Mouse (Mus musculus) urinary bladder, adult 18-20 months (tissue): Measurements from ENCODE around the gene Itih1.

Experiments
- DNase-seq, 2 experiments: peaks; one replicate each; pipeline ENCODE4 v3.0.0; 2022; ENCODE audit warnings: low spot score in 2 of 2, mixed read lengths in 2 of 2

The Itih1 gene

DNA sequence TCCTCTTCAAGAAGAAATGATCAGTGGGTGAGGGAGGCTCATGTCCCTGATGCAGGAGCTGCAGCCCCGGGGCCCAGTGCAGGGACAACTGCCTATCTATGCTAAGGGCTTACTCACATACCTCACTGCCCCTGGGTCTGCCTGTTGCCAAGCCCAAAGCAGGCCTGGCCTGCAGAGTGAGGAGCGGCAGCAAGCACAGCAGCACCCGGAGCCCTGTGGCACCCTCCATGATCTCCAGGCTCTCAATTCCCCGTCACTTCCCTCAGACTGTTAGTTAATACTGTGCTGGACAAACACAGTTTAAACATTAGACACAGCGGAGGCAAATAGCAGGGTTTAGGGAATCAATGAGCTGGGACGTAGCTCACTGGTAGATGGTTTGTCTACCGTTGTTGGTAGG, at the start of gene Itih1:
TSS of gene Itih1 (minus strand) at position 252 of the 400 bp plus-strand sequence.
- no peak for DNase-seq

DNA sequence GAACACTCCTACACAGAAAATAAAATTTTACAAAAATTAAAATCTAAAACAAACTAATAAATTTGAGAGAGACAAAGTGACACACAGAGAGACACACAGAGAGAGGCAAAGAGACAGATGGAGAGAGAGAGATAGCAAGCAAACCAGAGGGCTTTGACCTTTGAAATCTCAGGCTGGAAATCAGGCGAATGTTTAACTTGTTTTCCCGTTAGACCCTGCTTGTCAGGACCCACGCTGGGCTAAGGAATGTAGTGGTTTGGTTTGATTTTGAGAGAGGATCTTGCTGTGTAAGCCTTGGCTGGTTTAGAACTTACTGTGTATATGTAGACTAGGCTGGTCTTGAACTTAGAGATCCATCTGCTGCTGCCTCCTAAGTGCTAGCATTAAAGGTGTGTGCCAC, 33.1 kb upstream of the Itih1 start:
- DNase-seq, result no peak

DNA sequence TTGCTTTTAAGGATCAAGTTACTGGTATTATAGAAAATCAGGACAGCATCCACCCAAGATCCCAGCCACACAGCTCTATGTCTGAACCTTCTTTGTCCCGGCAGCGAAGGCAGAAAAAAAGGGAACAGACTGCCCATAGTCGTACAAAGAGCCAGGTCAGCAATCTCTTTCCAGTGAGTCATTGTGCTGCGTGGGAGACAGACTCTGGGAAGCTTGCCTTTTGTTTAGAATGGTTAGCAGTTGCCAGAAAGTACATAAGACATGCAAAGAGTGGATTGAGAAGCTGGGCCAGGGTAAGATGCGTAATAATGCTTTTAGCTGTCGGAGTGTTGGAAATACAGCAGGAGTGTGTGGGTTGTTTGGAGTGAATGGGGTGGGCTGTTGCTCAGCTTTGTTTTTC, 31.1 kb upstream of the Itih1 start:
- peak in 1 of 2 experiments; percentile 43 for DNase-seq

DNA sequence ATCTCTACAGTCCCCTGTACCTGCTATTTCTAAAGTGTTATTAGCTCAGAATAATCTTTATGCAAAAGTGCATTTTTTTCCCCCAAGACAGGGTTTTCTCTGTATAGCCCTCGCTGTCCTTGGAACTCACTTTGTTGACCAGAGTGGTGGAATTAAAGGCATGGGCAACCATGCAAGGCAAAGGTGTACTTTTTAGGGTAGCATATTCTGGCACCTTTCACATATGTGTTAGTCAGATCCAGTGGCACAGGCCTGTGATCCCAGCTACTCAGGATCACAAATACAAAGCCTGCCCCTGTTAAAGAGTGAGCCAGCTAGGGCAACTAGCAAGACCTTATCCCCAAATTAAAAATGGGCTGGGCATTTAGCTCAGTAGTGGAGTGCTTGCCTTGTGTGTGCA, 17.3 kb upstream of the Itih1 start:
- DNase-seq, result no peak

DNA sequence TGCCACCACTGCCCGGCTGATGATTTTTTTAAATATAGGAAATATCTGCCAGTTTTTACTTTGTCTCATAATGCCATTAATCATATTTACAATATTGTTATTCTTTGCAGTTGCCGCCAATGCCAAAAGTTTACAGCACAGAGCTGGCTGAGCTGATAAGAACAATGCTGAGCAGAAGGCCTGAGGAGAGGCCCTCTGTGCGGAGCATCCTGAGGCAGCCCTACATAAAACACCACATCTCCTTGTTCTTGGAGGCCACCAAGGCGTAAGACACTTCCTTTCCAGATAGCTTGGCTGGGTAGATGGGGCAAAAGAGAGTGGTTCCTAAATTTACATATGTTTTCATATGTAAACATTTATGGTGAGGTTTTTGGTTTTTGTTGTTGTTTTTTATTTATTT, 15.9 kb upstream of the Itih1 start:
- DNase-seq, result no peak

DNA sequence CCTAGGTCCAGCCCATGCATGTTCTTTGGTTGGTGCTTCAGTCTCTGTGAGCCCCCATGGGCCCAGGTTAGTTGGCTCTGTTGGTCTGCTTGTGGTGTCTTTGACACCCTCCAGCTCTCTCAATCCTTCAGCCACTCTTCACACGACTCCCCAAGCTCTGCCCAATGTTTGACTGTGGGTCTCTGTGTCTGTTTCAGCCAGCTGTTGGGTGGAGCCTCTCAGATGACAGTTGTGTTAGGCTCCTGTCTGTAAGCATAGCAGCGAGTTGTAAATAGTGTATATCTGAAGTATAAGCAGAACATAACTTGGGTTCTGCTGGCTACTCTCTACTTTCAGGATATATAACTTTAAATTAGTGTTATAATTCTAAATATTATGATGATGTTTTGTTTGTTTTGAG, 15.4 kb upstream of the Itih1 start:
- DNase-seq, result no peak

DNA sequence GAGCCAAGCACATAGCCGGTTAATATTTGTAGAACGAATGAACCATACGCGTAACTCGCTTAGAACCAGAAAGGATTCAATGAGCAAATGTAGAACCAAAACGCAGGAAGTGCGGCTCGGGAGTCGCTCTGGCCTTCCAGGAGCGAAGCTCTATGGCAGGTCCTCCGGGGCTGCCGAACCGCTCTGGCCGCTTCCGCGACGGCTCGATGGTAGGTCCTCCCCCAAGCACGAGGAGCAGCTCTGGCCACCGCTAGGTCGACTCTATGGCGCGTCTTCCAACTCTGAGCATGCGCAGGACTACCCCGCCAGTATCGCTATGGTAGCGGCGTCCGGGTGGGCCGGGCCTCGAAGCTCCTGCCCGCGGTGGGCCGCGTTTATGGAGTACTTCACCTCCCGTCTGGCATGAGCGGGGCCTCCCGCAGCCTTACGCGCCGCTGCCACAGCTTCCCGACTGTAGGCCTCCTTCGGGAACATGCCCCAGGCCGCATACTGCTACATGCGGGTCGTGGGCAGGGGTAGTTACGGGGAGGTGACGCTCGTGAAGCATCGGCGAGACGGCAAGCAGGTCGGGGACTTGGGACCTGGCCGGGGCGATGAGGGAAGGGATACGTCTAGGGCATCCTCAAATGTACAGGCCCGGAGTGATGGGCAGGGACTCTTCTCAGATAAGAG, 8.2 kb upstream of the Itih1 start, which contains the start of gene Nek4:
TSS of gene Nek4 (plus strand) at position 224 of the 672 bp plus-strand sequence.
- DNase-seq, result peak; percentile 89 to 94

DNA sequence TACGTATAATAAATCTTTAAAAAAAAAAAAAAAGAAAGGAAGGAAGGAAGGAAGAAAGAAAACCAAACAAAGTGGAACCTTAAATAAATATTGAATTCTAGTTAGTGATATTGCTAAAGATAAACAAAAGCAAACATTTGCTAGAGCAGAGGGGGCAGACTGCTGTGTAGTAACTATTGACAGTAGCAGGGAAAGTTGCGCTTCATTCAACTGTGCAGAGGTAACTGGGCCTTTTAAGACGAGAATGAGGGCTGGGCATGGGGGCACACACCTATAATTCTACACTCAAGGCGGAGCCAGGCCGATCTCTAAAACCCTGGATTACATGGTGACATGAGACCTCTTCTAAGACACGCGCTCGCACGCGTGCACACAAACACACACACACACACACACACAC, 6.9 kb upstream of the Itih1 start:
- DNase-seq, result no peak

DNA sequence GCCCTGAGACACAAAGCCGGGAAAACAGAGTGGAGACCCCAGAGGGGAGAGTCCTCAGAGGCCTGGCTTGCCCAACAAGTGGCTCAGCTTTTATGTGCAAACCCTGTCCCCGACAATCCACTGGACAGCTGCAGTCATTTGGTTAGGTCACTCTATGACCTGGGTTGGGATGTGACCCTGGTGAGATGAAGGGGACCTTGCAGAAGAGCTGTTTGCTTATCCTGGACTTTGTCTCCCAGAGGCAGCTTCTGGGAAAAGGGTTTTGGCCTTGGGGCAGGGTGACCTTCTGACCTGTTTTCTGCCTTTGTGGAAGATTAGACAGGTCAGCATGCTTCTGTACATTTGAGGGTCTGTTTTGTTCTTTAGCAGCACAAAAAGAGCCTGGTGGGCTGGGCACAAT, 1.7 kb upstream of the Itih1 start:
- no peak for DNase-seq

DNA sequence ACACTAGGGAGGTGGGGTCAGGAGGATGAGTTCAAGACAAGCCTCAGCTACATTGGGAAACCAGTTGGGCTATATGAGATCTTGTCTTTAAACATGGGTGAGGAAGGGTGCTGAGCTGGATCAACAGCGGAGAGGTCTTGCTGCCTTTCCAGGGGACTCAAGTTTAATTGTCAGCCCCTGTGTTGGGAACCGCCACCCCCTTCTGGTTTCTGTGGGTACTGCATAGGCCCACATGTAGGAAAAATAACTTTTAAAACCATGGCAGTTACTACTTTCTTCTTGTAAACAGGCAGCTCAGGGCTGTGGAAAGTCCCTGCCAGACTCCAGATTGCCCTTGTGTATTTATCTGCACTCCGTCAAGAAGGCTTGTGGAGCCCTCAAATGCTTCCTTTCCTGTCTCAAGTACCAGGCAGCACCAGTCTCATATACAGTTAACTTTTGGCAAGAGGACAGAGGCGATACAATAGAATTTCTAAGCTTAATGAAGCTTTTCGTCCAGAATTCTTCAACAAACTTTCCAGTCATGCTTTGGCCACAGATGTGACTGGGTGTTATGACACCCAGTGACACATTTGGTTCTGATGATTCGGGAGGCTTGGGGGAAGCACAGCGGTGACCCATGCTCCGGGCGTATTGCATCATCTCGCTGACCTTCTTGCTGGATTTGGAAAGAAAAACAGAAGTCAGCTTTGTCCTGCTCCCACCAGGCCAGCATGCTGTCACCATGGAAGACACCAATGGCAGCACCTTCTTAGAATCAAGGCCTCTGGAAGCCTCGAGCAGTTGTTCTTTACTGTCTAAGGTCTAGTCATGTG, 978 bp upstream of the Itih1 start:
- DNase-seq, result peak; percentile 35 to 36

DNA sequence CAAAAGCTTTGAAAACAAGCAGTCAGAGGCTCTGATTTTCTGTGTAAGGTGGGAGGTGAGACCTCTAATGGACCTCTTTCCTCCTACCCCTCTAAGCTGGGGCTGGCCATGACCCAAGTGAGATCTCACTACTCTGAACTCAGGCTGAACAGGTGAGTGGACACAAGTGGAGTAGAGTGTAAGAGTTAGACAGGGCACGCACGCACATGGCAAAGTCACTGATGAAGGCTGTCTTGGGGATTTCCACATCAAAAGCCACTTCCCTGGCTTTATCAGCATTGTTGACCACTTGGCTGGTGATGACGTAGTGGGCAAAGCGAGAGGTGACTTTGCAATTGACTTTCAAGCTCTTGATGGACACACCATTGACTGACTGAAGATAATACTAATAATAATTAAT, 835 bp downstream of the Itih1 start:
- no peak for DNase-seq

DNA sequence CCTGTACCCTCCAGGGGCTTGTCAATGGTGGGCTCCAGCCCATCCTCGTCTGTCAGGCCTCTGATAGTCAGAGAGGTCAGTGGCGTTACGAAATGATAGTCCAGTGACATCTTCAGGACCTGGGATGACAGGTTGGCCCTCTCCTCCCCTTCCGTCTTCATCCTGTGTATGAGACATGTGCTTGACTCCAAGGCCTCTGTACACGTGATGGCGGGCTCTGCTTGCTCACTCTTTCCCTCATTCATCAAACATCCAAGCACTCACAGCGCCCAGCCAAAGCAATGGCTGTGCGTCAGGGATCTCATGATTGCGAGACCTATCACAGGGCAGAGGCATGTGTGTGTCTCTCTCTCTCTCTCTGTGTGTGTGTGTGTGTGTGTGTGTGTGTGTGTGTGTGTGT, 9.7 kb downstream of the Itih1 start:
- no peak for DNase-seq

DNA sequence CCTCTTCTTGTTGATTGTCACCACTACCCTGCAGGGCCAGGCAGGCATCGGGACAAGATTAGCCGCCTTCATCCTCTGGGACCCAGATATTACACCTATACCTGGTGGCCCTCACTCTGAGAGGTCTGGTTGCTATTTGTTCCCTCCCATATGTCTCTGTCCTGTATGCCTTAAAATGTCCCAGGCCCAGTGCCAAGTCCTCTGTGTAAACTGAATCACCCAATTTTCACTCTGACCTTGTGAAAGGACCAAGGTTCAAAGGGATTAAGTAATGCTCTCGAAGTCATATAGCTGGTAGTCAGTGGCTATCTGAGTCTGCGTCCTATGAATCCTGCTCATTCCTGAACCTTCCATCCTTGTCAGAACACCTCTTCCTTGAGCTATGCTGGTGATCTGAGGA, 12.7 kb downstream of the Itih1 start:
- DNase-seq, result no peak

DNA sequence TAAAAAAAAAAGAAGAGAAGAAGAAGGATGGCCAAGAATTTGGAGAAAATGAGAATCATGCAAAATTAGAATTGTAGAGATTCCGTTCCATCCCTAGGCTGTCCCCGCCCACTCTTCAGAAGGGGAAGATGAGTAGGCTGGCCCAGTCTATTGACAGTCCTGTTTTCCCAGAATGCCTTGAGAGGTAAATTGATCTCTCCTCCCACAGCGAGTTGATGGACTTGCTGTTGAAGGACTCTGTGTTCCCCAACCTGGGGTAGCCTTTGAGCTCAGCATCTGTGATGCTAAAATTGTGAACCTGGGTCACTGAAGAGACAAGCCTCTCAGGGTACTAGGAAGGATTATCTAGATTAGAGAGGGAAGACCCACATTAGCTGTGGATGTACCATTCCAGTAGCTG, 17.6 kb downstream of the Itih1 start:
- no peak for DNase-seq

DNA sequence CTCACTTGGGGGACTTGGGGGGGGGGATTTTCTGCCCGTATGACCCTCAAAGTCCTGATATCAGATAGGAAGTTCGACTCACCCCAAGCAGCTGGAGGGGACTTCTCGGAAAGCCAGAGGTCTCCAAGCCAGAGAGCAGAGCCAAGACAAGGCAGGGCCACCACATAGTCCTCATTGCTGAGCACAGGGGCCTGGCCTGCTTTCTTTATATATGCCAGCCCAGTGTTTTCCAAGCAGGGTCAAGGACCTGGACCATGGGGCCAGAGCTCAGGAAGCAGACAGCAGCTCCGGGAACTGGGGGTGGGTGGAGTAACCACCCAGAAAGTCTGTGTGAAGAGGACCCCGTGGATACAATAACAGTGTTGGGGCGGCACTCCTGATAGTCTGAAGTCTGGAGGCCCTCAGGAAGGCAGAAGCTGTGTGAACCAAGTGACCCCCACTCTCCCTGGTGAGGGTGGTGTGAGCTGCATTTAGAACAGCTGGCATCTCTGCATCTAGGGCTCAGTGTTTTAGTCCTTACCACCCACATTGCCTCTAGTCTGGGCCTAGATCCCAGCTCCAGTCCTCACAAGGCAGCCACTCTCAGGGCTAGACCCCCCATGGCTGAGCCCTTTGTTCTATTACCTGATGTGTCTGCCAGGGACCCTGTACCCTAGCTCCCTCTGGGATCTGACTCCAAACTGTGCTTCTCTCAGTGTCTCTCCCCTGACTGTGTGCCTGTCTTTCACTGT, 19.5 kb downstream of the Itih1 start, which contains the start of gene Itih3:
TSS of gene Itih3 (minus strand) at position 386 of the 731 bp plus-strand sequence.
- DNase-seq, result no peak

DNA sequence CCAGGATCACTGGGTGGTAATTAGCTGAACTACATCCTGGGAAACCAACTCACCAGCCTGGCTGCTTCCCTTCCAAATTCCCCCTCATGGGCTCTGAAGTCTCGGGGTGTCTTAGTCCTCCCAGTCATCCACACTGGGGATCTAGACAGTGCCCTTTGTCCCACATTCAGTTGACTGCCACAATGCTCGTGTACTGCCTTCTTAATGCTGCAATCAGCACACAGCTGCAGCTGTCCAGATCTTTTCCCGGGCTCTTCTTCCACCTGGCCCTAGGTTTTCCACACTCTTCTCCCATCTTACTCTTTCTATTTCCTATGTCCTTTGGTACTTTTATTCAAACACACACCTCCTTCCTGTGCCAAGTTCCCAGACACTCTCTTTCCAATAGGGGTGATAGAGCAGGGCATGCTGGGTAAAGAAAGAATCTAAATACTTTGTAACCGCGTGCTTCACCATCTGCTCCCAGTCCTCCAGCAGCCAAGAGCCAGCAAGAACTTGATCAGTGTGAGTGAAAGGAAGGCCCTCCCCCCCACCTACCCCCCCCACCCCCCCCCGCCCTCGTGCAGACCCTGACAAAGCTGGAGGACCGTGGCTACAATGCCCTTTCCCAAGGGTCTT, 20.9 kb downstream of the Itih1 start:
- no peak for DNase-seq

DNA sequence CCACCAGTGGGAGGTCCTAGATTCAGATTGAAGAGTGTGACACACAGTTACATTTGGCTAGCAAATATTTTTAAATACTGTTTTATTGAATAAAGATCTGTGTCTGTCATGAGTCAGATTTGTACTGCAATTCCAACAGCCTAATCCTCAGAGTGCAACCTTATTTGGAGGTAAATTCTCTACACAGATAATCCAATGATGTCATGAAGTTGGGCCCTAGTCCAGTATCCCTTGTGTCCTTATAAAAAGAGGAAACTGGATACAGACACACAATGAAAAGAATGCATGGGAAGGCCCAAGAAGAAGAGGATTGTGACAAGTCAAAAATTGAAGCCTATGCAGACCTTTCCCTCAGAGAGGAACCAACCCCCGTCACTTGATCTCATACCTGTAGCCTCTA, 26.6 kb downstream of the Itih1 start:
- DNase-seq, result no peak

DNA sequence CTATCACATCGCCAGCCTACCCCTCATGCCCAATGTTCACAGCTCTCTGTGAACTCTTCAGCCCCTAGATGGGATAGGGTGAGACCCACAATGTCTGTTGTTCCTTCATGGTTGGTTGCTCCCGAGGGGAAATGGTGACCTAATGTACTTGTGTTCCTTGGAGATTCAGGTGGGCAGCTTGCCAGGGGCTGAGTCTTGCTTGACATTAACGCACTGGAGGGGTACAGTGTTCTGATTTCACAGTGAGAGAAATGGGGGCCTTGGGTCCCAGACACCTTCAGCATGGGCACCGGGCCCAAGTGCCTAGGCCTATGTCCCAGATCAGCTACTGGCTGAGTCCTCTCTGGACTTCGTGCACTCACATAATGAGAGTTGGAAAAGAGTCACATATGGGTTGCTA, 29.7 kb downstream of the Itih1 start:
- no peak for DNase-seq

DNA sequence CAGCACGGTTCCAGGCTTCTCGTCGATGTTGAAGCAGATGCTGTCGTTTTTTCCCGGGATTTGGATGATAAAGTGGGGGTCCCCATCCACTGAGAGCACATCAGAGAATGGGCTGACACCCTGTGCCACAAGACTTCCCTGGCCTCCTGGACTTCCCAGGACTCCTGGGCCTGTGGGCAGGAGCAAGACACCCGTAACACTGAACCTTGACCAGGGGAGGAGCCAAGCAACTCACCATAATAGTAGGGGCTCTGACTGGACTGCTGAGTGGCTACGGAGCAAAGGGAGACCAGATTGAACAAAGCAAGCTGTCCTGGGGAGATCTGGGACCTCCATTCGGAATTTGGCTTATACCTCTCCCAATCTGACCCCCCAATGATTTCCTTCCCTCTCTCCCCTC, 30.4 kb downstream of the Itih1 start:
- no peak for DNase-seq

DNA sequence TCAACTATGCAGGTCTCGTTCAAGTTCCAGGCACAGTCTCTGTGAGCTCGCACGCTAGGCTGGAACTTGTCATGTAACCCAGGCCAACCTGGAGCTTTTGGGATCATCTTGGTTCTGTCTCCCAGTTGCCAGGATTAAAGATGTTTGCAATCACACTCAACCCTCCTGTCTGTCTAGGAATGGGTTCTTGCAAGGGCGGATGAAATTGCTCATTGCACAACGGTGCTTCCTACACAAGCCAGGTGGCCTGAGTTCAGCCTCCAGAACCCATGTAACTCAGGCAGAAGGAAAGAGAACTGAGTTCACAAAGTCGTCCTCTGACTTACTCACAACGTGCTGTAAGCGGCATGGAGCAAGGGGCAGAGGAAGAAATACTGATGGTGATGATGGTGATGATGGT, 31.9 kb downstream of the Itih1 start:
- no peak for DNase-seq

DNA sequence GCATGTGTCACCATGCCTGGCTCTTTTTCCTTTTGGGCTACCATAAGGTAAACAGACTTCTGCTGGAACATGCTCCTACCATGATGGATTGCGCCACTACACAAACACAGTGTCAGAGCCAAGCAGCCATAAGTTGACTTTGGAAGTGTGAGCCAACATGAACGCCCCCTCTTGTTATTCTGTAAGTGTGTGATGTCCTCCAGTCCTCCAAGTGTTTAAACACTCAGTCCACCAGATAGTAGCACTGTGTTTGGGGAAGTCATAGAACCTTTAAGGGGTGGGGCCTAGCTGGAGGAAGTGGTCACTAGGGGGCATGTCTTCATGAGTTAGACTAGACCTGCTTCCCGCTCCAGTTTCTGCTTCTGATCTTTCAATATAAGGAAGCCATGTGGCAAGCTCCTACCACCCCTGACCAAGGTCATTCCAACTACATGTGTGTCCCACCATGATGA, 35.2 kb downstream of the Itih1 start:
- no peak for DNase-seq

DNA sequence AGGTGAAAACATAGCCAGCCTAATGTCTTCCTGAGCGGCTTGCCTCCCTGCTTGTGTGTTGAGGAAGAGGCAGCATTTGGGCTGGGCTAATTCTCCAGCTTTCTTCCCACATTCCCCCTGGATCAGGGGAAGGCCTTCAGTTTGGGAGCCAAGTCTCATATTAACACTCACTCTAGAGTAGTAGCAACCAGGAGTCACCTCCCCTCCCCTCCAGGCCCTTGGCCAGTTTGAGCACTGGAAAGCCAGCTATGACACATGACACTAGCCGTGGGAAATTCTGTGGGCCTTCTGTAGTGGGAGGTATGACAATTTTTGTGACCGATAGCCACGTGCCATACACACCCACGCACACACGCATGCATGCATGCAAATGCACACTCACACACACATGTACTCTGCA, 37.1 kb downstream of the Itih1 start:
- DNase-seq, result no peak
